Mouse (Mus musculus) CH12.LX (cell line): ENCODE results near the gene Ccdc155. TPM values are rescaled to one million over a fixed set of nuclear protein-coding genes. Genes with fewer than 3 reads are reported as not detected.

Source experiments
- DNase-seq: peaks from one replicate; pipeline ENCODE4 v3.0.0-alpha.2; 2013; ENCODE audit errors: extremely low read depth
- H3K27ac ChIP-seq: 2 replicates; pipeline ENCODE4 v1.5.1; 2012; ENCODE audit warnings: low read depth, mild to moderate bottlenecking, control low read depth, moderate library complexity; ENCODE audit not compliant: insufficient read depth
- H3K27me3 ChIP-seq: replicated peaks from 2 replicates; pipeline ENCODE3; 2012; ENCODE audit warnings: inconsistent platforms
- H3K36me3 ChIP-seq, 2 experiments: replicated peaks in 1 of 2; 2 replicates each; pipeline versions ENCODE3 to v1.6.1; 2012; ENCODE audit warnings: inconsistent platforms in 1 of 2, low read length in 1 of 2, mild to moderate bottlenecking in 1 of 2, mixed read lengths in 1 of 2, moderate library complexity in 1 of 2; ENCODE audit not compliant: control insufficient read depth in 1 of 2, insufficient read depth in 1 of 2
- H3K4me1 ChIP-seq, 2 experiments: 2 replicates each; pipeline ENCODE4 v1.6.1; 2012; ENCODE audit warnings: inconsistent platforms in 1 of 2, moderate library complexity in 1 of 2; ENCODE audit not compliant: insufficient read depth in 2 of 2, control insufficient read depth in 1 of 2
- H3K4me2 ChIP-seq: 2 replicates; pipeline ENCODE4 v1.6.1; 2012; ENCODE audit warnings: low read depth, mild to moderate bottlenecking, control low read depth; ENCODE audit not compliant: poor library complexity, insufficient read depth, severe bottlenecking
- H3K4me3 ChIP-seq, 3 experiments: fragments of 150-350 bp in 1 of 3; sonication (generic) in 1 of 3; replicated peaks in 1 of 3; 2 replicates each; pipeline versions ENCODE3 to v1.5.1; 2011 to 2012; ENCODE audit warnings: low read depth in 2 of 3, low read length in 2 of 3, mild to moderate bottlenecking in 2 of 3, moderate library complexity in 2 of 3, control low read depth in 1 of 3, improper control_type of control experiment in 1 of 3, inconsistent platforms in 1 of 3, mixed read lengths in 1 of 3; ENCODE audit not compliant: poor library complexity in 1 of 3
- H3K79me2 ChIP-seq: replicated peaks from 2 replicates; pipeline ENCODE4 v1.6.1; 2012; ENCODE audit warnings: mild to moderate bottlenecking, moderate library complexity; ENCODE audit not compliant: control insufficient read depth, poor library complexity, insufficient read depth, severe bottlenecking; ENCODE audit errors: extremely low read depth
- H3K9ac ChIP-seq: 2 replicates; pipeline ENCODE4 v1.6.1; 2012; ENCODE audit warnings: low read depth, mild to moderate bottlenecking, control low read depth, moderate library complexity; ENCODE audit not compliant: insufficient read depth
- H3K9me3 ChIP-seq: replicated peaks from 2 replicates; pipeline ENCODE3; 2012; ENCODE audit warnings: low read length, inconsistent platforms, mixed read lengths
- BHLHE40 ChIP-seq: IDR thresholded peaks from 2 replicates; pipeline ENCODE4 v1.6.1; 2011; ENCODE audit warnings: mild to moderate bottlenecking, low read depth, low read length, improper control_type of control experiment
- CHD1 ChIP-seq: IDR thresholded peaks from 2 replicates; pipeline ENCODE4 v1.6.1; 2012; ENCODE audit warnings: low read depth, low read length, improper control_type of control experiment, inconsistent platforms
- CHD2 ChIP-seq: IDR thresholded peaks from 2 replicates; pipeline ENCODE4 v1.6.1; 2011; ENCODE audit warnings: low read length, improper control_type of control experiment
- CTCF ChIP-seq, 2 experiments: IDR thresholded peaks in 1 of 2; conservative IDR thresholded peaks in 1 of 2; 2 replicates each; pipeline ENCODE4 v1.5.1; 2011 to 2012; ENCODE audit warnings: low read depth in 2 of 2, low read length in 2 of 2, improper control_type of control experiment in 1 of 2, inconsistent platforms in 1 of 2, mild to moderate bottlenecking in 1 of 2, moderate library complexity in 1 of 2
- E2F4 ChIP-seq: IDR thresholded peaks from 2 replicates; pipeline ENCODE4 v1.6.1; 2011; ENCODE audit warnings: low read depth, low read length, improper control_type of control experiment; ENCODE audit not compliant: insufficient replicate concordance
- ELF1 ChIP-seq: IDR thresholded peaks from 2 replicates; pipeline ENCODE4 v1.6.1; 2014; ENCODE audit warnings: low read depth, mild to moderate bottlenecking, inconsistent platforms, low read length, improper control_type of control experiment
- EP300 ChIP-seq: IDR thresholded peaks from 2 replicates; pipeline ENCODE4 v1.6.1; 2011; ENCODE audit warnings: low read length, improper control_type of control experiment
- ETS1 ChIP-seq: conservative IDR thresholded peaks from 2 replicates; pipeline ENCODE4 v1.6.1; 2012; ENCODE audit warnings: low read depth, mild to moderate bottlenecking, inconsistent platforms, low read length, improper control_type of control experiment, moderate library complexity
- GABPA ChIP-seq: IDR thresholded peaks from 2 replicates; pipeline ENCODE4 v1.6.1; 2012; ENCODE audit warnings: low read depth, low read length, improper control_type of control experiment, inconsistent platforms; ENCODE audit not compliant: insufficient replicate concordance
- HCFC1 ChIP-seq: IDR thresholded peaks from 2 replicates; pipeline ENCODE4 v1.6.1; 2012; ENCODE audit warnings: low read depth, mild to moderate bottlenecking, inconsistent platforms, low read length, improper control_type of control experiment
- IRF4 ChIP-seq: IDR thresholded peaks from 2 replicates; pipeline ENCODE4 v1.6.1; 2014; ENCODE audit warnings: low read depth, mild to moderate bottlenecking, inconsistent platforms, low read length, improper control_type of control experiment
- JUN ChIP-seq: IDR thresholded peaks from 2 replicates; pipeline ENCODE4 v1.6.1; 2011; ENCODE audit warnings: low read depth, mild to moderate bottlenecking, low read length, improper control_type of control experiment, moderate library complexity; ENCODE audit not compliant: insufficient read depth
- JUND ChIP-seq: conservative IDR thresholded peaks from 2 replicates; pipeline ENCODE4 v1.6.1; 2011; ENCODE audit warnings: low read depth, low read length, improper control_type of control experiment
- KAT2A ChIP-seq: IDR thresholded peaks from 2 replicates; pipeline ENCODE4 v1.6.1; 2012; ENCODE audit warnings: low read length, improper control_type of control experiment, inconsistent platforms; ENCODE audit not compliant: insufficient replicate concordance
- MAFK ChIP-seq: IDR thresholded peaks from 2 replicates; pipeline ENCODE4 v1.6.1; 2011; ENCODE audit warnings: low read length, improper control_type of control experiment; ENCODE audit not compliant: insufficient replicate concordance
- MAX ChIP-seq: IDR thresholded peaks from 2 replicates; pipeline ENCODE4 v1.6.1; 2011; ENCODE audit warnings: low read length, improper control_type of control experiment
- MAZ ChIP-seq: IDR thresholded peaks from 2 replicates; pipeline ENCODE4 v1.6.1; 2012; ENCODE audit warnings: low read depth, mild to moderate bottlenecking, inconsistent platforms, low read length, improper control_type of control experiment, moderate library complexity
- MEF2A ChIP-seq: IDR thresholded peaks from 2 replicates; pipeline ENCODE4 v1.6.1; 2014; ENCODE audit warnings: low read depth, mild to moderate bottlenecking, inconsistent platforms, low read length, improper control_type of control experiment, borderline replicate concordance
- MXI1 ChIP-seq: IDR thresholded peaks from 2 replicates; pipeline ENCODE4 v1.6.1; 2011; ENCODE audit warnings: mild to moderate bottlenecking, low read depth, low read length, improper control_type of control experiment
- MYC ChIP-seq: IDR thresholded peaks from 2 replicates; pipeline ENCODE4 v1.6.1; 2011; ENCODE audit warnings: low read depth, mild to moderate bottlenecking, improper control_type of control experiment, low read length
- NELFE ChIP-seq: IDR thresholded peaks from 2 replicates; pipeline ENCODE4 v1.6.1; 2011; ENCODE audit warnings: low read depth, low read length, improper control_type of control experiment
- NRF1 ChIP-seq: IDR thresholded peaks from 2 replicates; pipeline ENCODE4 v1.6.1; 2014; ENCODE audit warnings: low read depth, mild to moderate bottlenecking, inconsistent platforms, low read length, improper control_type of control experiment, moderate library complexity
- PAX5 ChIP-seq: IDR thresholded peaks from 2 replicates; pipeline ENCODE4 v1.6.1; 2012; ENCODE audit warnings: low read length, inconsistent platforms, mixed read lengths
- POLR2A ChIP-seq: IDR thresholded peaks from 2 replicates; pipeline ENCODE4 v1.6.1; 2011; ENCODE audit warnings: low read depth, mild to moderate bottlenecking, improper control_type of control experiment, low read length
- POLR2AphosphoS2 ChIP-seq: IDR thresholded peaks from 2 replicates; pipeline ENCODE4 v1.6.1; 2011; ENCODE audit warnings: low read depth, low read length, improper control_type of control experiment
- RAD21 ChIP-seq: IDR thresholded peaks from 2 replicates; pipeline ENCODE4 v1.6.1; 2011; ENCODE audit warnings: low read depth, mild to moderate bottlenecking, low read length, improper control_type of control experiment, moderate library complexity
- RCOR1 ChIP-seq: conservative IDR thresholded peaks from 2 replicates; pipeline ENCODE4 v1.6.1; 2012; ENCODE audit warnings: low read depth, mild to moderate bottlenecking, inconsistent platforms, low read length, improper control_type of control experiment
- SIN3A ChIP-seq: IDR thresholded peaks from 2 replicates; pipeline ENCODE4 v1.6.1; 2012; ENCODE audit warnings: low read length, improper control_type of control experiment, inconsistent platforms
- SMC3 ChIP-seq: IDR thresholded peaks from 2 replicates; pipeline ENCODE4 v1.6.1; 2011; ENCODE audit warnings: low read depth, low read length, improper control_type of control experiment
- TBP ChIP-seq: conservative IDR thresholded peaks from 2 replicates; pipeline ENCODE4 v1.6.1; 2011; ENCODE audit warnings: low read depth, low read length, improper control_type of control experiment
- TCF12 ChIP-seq: IDR thresholded peaks from 2 replicates; pipeline ENCODE4 v1.6.1; 2014; ENCODE audit warnings: low read depth, mild to moderate bottlenecking, inconsistent platforms, low read length, improper control_type of control experiment
- UBTF ChIP-seq: IDR thresholded peaks from 2 replicates; pipeline ENCODE4 v1.6.1; 2012; ENCODE audit warnings: low read depth, mild to moderate bottlenecking, inconsistent platforms, low read length, improper control_type of control experiment, moderate library complexity
- USF1 ChIP-seq: IDR thresholded peaks from 2 replicates; pipeline ENCODE4 v1.6.1; 2014; ENCODE audit warnings: low read depth, mild to moderate bottlenecking, inconsistent platforms, low read length, improper control_type of control experiment
- USF2 ChIP-seq: conservative IDR thresholded peaks from 2 replicates; pipeline ENCODE4 v1.6.1; 2011; ENCODE audit warnings: low read depth, low read length, improper control_type of control experiment
- ZC3H11A ChIP-seq: IDR thresholded peaks from 2 replicates; pipeline ENCODE4 v1.6.1; 2012; ENCODE audit warnings: low read depth, mild to moderate bottlenecking, inconsistent platforms, low read length, improper control_type of control experiment
- ZKSCAN1 ChIP-seq: IDR thresholded peaks from 2 replicates; pipeline ENCODE4 v1.6.1; 2012; ENCODE audit warnings: low read depth, inconsistent platforms, low read length, improper control_type of control experiment, borderline replicate concordance
- ZMIZ1 ChIP-seq: IDR thresholded peaks from 2 replicates; pipeline ENCODE4 v1.6.1; 2012; ENCODE audit warnings: low read depth, mild to moderate bottlenecking, inconsistent platforms, low read length, improper control_type of control experiment
- ZNF384 ChIP-seq: IDR thresholded peaks from 2 replicates; pipeline ENCODE4 v1.6.1; 2012; ENCODE audit warnings: low read depth, low read length, improper control_type of control experiment, inconsistent platforms
- dilution Hi-C: fragments of 300-500 bp; cut with MboI; formaldehyde crosslinking; loops from 2 replicates; pipeline ENCODE4 v1.14.3; 2020; ENCODE audit warnings: low sequenced_read_pairs; ENCODE audit not compliant: extremely low pct_unique_long_range_greater_than_20kb, extremely low pct_ligation_motif_present
- in situ Hi-C: fragments of 300-500 bp; cut with MboI; formaldehyde crosslinking; loops from 3 replicates; pipeline ENCODE4 v1.14.3; 2019; ENCODE audit warnings: low sequenced_read_pairs, low pct_ligation_motif_present, low pct_unique_long_range_greater_than_20kb, mixed read lengths
- polyA plus RNA-seq: library from polyadenylated mRNA; unstranded; fragments of >175 nt; gene quantifications from 2 replicates; pipeline ENCODE4 v1.2.1, GENCODE M21; 2012; ENCODE audit warnings: low read depth; ENCODE audit not compliant: insufficient read length
- total RNA-seq, 2 experiments: library from RNA; depleted of rRNA; stranded (reverse); fragments of 300-350 nt in 1 of 2; fragments of >200 nt in 1 of 2; gene quantifications; 2 replicates each; pipeline ENCODE4 v1.2.3; 2012 to 2014

The Ccdc155 gene
- total and polyA plus RNA-seq, 3 experiments, result not detected

- H3K4me2 ChIP-seq, result peak within 1 kb of the TSS; percentile 72
- H3K4me1 ChIP-seq, result peaks cover 5 to 25% of the 10 kb centered on the region in 2 experiments
- no peaks in the 10 kb centered on the region for H3K27me3 ChIP-seq
- H3K9me3 ChIP-seq, result peaks cover 3% of the 10 kb centered on the region
- peak within 1 kb of the TSS; percentile 86 for H3K9ac ChIP-seq
- H3K36me3 ChIP-seq, result peaks cover 0 to 26% of the 10 kb centered on the region in 2 experiments
- in situ Hi-C loops, result no loop called here
- TF ChIP-seq TBP (no peak), POLR2AphosphoS2 (no peak), JUND (no peak), MXI1 (peak; percentile 90), NELFE (peak; percentile 30; the same call in 1 of the 2 replicates), CHD2 (no peak), HCFC1 (peak; percentile 58), SMC3 (peak; percentile 86), MEF2A (no peak), ETS1 (peak; percentile 71), RAD21 (peak; percentile 76), USF1 (no peak), IRF4 (peak; percentile 88), ZKSCAN1 (no peak), ZC3H11A (no peak), CTCF (conservative IDR thresholded peaks at IDR 0.05 in 1 of 2, IDR thresholded peaks at IDR 0.05 in 1 of 2; ENCODE audit: low read depth in 2 of 2, low read length in 2 of 2) (peak; percentile 72 to 93), RCOR1 (no peak), GABPA (no peak), TCF12 (peak; percentile 48; the same call in 1 of the 2 replicates), SIN3A (peak; percentile 95), MAX (no peak; the same call in 1 of the 2 replicates), BHLHE40 (peak; percentile 58), JUN (no peak), POLR2A (peak; percentile 34; the same call in 1 of the 2 replicates), UBTF (no peak), ZNF384 (no peak), EP300 (no peak), ZMIZ1 (no peak), ELF1 (peak; percentile 25; the same call in 1 of the 2 replicates), MAZ (peak; percentile 52; the same call in 1 of the 2 replicates), MYC (peak; percentile 73), PAX5 (no peak), E2F4 (no peak), MAFK (no peak), USF2 (no peak), CHD1 (no peak), KAT2A (no peak), NRF1 (no peak)
- dilution Hi-C loops, result no loop called here
- no peaks in the 10 kb centered on the region for H3K79me2 ChIP-seq
- H3K4me3 ChIP-seq, result peak within 1 kb of the TSS; percentile 64 to 76 (median 67)
- no peak within 1 kb of the TSS for H3K27ac ChIP-seq
- peak; percentile 85 for DNase-seq
Measured at GRCm38 (mm10) chr7:45135993-45136567, 68.6 kb downstream of the Ccdc155 start, which contains the start of the genes Gm45713 and Flt3l. TSS of gene Gm45713 (minus strand) at chr7:45136231. TSS of gene Flt3l (minus strand) at chr7:45136432.
